Mouse (Mus musculus) bone marrow, adult 2 months (tissue): ENCODE data around the gene Cadm3.

Experiments used
- CTCF ChIP-seq: fragments of 200-500 bp; IDR thresholded peaks from 2 replicates; pipeline ENCODE4 v1.5.1; 2011; ENCODE audit warnings: low read length, control low read depth; ENCODE audit not compliant: control insufficient read depth, insufficient read depth
- POLR2A ChIP-seq: fragments of 200-500 bp; IDR thresholded peaks from 2 replicates; pipeline ENCODE4 v1.6.1; 2011; ENCODE audit warnings: low read depth, mild to moderate bottlenecking, control low read depth, low read length, borderline replicate concordance; ENCODE audit not compliant: control insufficient read depth

- no peak for TF ChIP-seq CTCF
- TF ChIP-seq POLR2A = peak; percentile 42
Observed at GRCm38 (mm10) chr1:173333312-173334253, 33.9 kb downstream of the Cadm3 start, which contains the start of gene Ackr1.
